Mouse (Mus musculus) embryonic fibroblast, embryonic 13.5 days (primary cell): ENCODE data around the gene Ncoa7.

Source experiments
- CTCF ChIP-seq: IDR thresholded peaks from 2 replicates; pipeline ENCODE4 v1.5.1; 2011; ENCODE audit warnings: mild to moderate bottlenecking, control low read depth, low read length, moderate library complexity, borderline replicate concordance; ENCODE audit not compliant: insufficient read depth
- POLR2A ChIP-seq: IDR thresholded peaks from 2 replicates; pipeline ENCODE4 v1.6.1; 2011; ENCODE audit warnings: low read depth, mild to moderate bottlenecking, control low read depth, low read length, moderate library complexity

- TF ChIP-seq POLR2A (no peak), CTCF (no peak)
These were observed 83.2 kb downstream of the Ncoa7 start for GRCm38 (mm10) chr10:30719947-30720346.
